Mouse (Mus musculus): Measurements from ENCODE around the gene Abcd2. TPM values are rescaled to one million over a fixed set of nuclear protein-coding genes. Genes with fewer than 3 reads are reported as not detected.

Gene Abcd2
- total RNA-seq (2021): 10 to 100 TPM; 11.9 to 13.7 TPM
- long read RNA-seq, experiment 1, full-length matches to known transcripts: 25 of 31 reads
- long read RNA-seq, experiment 1, partial matches to known transcripts: 3 of 31 reads
- long read RNA-seq, experiment 1, other reads (novel, unspliced or antisense): 3 of 31 reads
- long read RNA-seq, experiment 2, full-length matches to known transcripts: 27 of 29 reads
- long read RNA-seq, experiment 2, partial matches to known transcripts: 1 of 29 reads
- long read RNA-seq, experiment 2, other reads (novel, unspliced or antisense): 1 of 29 reads

DNA sequence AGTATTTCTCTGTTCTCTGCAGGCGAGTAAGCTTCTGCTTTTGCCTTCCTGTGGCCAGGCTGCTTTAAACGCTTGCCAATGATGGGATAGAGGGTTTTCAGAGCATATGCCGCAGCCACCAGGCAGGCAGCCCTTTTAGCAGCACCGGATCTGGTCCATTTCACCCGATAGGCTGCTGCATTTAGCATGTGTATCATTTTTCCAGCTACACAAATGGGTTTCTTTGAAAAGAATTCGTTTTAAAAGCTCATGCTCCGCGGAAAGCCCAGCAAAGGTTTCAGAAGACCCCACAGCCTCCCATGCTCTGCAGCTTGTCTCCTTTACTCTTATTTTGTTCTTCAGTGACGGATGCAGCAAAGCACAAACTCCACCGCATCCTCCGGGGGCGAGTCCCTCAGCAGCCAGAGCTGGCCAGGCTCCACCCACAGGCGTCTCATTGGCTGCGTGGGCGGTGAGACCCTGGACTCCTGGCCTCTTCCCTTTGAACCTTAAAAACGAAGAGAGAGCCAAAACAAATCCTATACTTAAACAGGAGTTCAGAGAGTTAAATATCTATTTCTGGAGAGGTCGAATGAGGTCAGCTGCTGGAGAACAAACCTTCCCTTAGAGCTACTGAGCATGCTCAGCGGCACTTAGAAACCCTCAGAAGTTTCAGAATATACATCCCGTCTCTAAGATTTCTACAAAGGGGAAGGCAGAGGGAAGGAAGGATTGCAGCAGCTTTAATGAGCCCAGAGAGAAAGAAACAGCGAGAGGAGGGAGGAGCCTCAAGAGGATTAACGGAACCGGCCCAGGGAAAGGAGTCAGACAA, at the start of gene Abcd2:
Gene Abcd2, minus strand, starts transcription at position 388 of the 811 bp plus-strand sequence.
- DNase-seq (ENCODE audit: low spot score in 2 of 2): peak; percentile 54 to 78

GRCm38 (mm10) chr15:91240683-91241335, 49.2 kb upstream of the Abcd2 start:
- no peak for DNase-seq (ENCODE audit: low spot score in 2 of 2)

DNA sequence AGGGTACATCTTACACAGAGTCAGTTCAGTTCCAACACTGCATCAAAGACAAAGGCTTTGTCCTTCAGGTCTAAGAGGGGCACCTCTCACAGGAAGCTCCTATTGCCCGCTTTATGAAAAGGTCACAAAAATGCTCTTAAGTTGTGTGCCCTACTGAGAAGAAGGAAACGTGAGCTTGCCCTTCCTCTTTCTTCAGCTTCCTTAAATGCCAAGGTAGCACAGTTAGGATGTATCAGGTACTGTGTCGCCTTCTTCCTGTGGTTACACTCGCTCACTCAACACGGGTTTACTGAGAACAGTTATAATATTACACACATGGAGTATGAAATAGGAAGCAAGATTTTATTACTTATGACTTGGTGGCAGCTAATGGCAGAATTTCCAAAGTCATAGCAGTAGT, 45.7 kb upstream of the Abcd2 start:
- DNase-seq (ENCODE audit: low spot score in 2 of 2): no peak

DNA sequence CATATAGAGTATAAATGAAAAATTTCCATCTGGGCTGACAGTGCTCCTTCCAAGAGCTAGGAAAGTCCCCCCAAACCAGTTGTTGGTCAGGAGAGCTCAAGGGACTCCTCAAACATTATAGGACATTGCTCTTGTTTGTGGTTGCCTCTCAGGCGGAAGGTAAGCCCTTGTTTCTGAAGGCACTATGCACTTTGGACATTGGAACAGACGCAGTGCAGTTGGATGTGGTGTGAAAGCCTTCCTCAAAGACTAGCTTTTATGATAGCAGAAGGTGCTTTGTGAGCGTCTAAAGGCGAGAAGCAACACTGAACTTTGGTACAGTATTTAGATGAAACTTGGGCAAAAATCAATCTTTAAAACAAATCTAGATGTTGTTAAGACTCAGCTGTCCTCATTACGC, 14.9 kb upstream of the Abcd2 start:
- DNase-seq (ENCODE audit: low spot score in 2 of 2): no peak

DNA sequence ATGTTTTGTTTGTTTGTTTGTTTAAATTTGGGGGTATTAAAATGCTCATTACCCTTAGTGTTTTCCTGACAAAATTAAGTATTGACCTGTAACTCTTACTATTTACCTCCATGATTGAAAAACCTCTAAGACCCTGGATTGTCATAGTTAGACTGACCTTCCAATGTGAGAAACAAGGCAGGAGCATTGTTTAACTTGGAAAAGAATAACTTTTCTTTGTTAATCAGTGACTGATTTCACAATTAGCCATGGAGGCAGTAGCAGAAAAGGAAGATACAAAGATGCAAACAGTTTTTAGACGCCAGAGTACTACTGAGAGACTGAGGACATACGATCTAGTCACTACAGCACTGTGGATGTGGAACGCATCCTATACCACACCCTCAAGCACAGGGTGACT, 11.9 kb upstream of the Abcd2 start:
- DNase-seq (ENCODE audit: low spot score in 2 of 2): no peak

DNA sequence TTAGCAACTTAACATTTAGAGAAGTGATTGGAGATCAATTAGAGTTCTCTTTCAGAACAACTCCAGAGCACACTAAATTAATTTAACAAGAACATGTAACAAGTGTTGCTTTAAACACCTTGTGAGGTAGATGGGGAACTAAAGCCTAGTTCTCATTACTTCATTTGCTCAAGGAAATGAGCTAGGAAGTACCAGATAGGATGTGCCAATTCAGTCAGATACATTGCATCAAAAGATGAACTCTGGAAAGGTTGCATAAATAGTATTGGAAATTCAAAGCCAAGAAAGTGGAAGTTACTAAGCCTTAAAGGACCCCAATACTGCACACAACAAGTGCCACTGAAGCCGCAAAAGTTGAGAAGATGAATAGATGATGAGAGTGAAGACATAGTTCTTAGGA, 10.9 kb upstream of the Abcd2 start:
- DNase-seq (ENCODE audit: low spot score in 2 of 2): no peak

DNA sequence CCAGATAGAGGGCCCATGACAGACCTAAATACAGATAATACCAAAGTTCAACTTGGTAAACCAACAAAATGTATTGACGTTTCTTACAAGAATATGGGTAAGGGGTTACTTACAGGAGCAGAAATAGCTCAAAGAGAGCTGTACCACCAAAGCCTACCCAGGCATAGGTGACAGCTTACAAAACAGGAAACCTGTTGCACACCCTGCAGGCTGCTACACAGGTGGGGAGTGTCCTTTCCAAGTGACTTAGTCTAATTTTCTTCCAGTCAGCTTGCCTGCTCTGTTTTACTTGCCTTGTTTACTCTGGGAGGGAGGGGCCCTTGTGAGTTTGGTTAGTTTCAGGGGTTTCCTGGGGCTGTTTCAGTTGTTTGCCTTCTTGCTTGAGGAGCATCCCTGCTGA, 9.2 kb upstream of the Abcd2 start:
- DNase-seq (ENCODE audit: low spot score in 2 of 2): no peak

GRCm38 (mm10) chr15:91199256-91199905, 7.8 kb upstream of the Abcd2 start, which contains the start of gene CN725425:
CN725425 (plus strand) TSS chr15:91199494.
- DNase-seq (ENCODE audit: low spot score in 2 of 2): no peak

- DNase-seq (ENCODE audit: low spot score in 2 of 2): no peak
Measured at GRCm38 (mm10) chr15:91192223-91192598, 612 bp upstream of the Abcd2 start.

DNA sequence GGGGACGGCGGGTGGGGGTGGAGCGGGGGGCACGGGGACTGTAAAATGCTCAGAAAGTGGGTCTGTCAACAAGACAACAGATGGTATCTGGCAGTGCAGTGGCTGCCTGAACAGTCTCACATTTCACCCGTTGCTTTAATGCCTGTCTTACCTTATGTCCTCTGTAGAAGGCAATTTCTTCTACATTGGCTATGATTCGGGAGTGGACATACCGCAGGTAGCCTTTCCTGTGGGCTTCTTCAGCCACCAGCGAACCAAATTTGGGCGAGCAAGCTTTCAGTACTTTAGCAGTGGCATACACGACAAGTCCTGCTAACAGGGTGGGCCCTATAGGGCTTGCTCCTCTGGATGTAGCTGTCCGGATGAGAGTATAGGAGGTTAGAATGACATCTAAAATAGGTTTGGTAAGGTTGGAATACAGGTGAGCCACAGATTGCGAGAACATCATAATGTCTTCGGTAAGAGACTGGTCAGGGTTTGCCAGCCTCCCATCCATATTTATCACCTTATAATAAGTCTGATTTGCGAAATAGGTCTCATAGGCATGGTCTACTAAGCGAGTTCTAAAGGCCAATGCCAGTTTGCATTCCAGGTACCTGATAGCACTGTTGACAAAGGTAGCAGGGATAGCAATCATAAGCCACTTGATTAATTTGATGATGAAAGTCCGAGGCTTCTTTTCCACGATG, 936 bp downstream of the Abcd2 start:
- no peak for DNase-seq (ENCODE audit: low spot score in 2 of 2)

- no peak for DNase-seq (ENCODE audit: low spot score in 2 of 2)
Measured at GRCm38 (mm10) chr15:91190026-91190425, 1.6 kb downstream of the Abcd2 start.

DNA sequence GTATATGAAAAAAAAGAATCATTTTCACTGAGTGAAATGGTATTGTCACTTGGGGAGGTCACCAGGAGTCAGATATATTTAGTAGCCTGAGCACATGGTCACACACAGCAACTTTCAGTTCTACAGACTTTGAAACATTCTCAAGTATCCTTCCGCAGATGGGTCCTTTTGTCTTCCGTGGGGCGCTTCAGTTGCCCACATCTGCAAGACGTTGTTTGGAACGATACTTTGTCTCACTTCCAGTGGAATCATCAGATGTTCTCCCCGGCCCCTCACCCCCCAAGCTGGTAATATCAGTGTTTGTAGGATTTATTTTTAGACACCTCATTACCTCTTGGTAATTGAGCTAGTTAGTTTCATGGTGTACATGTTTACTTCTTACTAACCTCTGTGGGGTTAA, 5.2 kb downstream of the Abcd2 start:
- no peak for DNase-seq (ENCODE audit: low spot score in 2 of 2)

DNA sequence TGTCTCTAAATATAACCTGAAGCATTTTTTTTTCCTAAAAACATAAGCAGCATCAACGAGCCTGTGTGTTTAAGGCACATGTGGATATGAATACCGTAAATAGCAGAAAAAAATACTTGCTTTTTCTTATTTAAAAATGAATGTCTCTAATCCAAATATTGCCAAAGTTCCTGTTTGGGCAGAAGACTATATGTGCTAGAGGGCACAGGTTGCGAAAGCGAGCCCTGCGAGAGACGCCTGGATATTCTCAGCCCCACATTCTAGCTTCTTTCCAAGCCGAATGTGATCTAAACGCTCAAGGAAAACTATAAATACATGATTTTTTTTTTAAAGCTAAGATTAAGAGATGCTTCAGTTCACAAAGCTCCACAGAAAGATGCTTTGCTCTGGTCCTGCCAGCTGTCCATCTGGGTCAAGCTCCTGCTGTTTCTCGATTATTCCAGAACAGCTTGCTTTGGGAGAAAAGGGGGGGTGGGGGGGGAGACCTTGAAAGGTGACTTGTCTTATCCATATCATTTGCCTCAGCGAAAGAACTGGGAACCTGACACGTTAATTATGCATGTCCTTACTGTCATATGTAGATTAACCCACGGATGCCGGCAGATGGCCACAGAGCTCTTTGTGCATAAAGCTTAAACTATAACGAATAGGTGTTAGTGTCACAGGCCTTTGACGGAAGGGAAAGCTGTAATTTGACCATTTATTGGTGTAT, 11.5 kb downstream of the Abcd2 start:
- no peak for DNase-seq (ENCODE audit: low spot score in 2 of 2)

- no peak for DNase-seq (ENCODE audit: low spot score in 2 of 2)
Measured at GRCm38 (mm10) chr15:91178656-91179314, 12.8 kb downstream of the Abcd2 start.

DNA sequence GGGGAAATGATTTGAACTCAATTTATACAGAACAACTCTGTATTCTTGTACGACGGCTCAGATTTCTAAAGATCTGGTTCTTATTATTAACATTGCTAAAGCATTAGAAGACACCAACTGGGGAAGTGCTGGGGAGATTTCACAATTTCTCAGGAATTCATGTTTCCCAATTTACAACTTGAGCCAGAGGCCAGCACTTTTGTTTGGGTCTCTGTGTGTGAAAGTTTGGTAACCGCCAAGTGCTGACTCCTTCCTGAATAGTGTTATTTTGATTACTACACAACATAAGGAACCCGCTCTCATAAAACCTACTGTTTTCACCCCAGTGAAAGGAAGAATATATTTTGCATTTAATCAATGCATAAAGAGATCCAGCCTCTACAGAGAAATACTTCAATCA, 19.4 kb downstream of the Abcd2 start:
- DNase-seq (ENCODE audit: low spot score in 2 of 2): no peak

DNA sequence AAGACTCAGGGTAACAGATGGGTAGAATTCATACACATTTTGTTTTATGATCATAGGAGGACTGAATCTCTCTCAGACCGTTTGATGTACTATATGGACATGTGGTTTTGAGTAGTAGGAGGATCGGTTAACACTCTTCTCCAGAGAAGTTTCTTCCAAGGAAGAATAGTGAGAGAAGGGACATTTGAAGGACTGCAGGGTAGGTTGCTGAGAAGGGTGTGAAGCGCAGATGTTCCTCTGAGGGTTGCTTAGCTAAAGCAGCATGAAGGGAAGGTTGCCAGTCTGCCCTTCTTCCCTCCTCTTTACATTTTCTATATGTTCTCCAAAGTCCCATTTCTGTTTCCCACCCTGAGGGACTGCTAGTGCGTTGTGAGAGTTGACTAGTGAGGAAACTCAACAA, 20.3 kb downstream of the Abcd2 start:
- no peak for DNase-seq (ENCODE audit: low spot score in 2 of 2)

- no peak for DNase-seq (ENCODE audit: low spot score in 2 of 2)
Measured at GRCm38 (mm10) chr15:91170602-91171328, 20.8 kb downstream of the Abcd2 start.

DNA sequence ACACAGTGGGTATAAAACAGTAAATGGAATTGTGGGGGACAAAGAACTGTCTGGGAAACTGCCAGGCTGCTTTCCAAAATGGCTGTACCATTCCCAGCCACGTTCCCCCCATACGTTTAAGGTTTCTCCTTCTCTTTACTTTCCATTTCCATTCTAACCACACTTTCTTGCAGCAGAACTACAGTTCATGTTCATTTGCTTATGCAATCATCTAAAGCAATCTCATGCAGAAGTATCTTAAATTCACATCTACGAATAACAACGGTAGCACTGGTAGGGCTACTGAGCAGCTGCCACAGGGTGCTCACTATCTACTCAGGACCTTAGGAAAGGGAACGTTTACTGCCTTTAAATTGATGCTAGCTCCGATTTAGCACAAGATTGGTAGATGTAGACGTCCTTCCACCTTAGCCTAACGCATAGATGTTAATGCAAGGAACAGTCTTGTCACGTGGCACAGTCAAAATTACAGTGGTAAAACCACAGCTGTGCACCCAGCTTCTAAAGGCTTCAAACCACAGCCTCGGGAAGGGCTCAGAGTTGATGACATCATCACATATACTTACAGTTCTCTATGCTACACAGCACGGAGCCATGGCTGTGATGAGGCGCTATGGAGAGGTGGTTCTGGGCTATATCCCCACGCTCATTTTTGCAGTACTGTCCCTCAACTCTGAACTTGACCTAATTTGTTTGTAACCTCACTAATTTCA, 23.6 kb downstream of the Abcd2 start:
- no peak for DNase-seq (ENCODE audit: low spot score in 2 of 2)

- DNase-seq (ENCODE audit: low spot score in 2 of 2): no peak
Measured at GRCm38 (mm10) chr15:91165021-91165420, 26.6 kb downstream of the Abcd2 start.
